Mouse (Mus musculus): Measurements from ENCODE around the gene Brms1. TPM values are rescaled to one million over a fixed set of nuclear protein-coding genes. Genes with fewer than 3 reads are reported as not detected.
A peak's percentile ranks its signal among the peaks of the same experiment; 100 is the strongest.

Brms1 gene
- polyA plus RNA-seq, 1 experiment: 47.0 TPM

DNA sequence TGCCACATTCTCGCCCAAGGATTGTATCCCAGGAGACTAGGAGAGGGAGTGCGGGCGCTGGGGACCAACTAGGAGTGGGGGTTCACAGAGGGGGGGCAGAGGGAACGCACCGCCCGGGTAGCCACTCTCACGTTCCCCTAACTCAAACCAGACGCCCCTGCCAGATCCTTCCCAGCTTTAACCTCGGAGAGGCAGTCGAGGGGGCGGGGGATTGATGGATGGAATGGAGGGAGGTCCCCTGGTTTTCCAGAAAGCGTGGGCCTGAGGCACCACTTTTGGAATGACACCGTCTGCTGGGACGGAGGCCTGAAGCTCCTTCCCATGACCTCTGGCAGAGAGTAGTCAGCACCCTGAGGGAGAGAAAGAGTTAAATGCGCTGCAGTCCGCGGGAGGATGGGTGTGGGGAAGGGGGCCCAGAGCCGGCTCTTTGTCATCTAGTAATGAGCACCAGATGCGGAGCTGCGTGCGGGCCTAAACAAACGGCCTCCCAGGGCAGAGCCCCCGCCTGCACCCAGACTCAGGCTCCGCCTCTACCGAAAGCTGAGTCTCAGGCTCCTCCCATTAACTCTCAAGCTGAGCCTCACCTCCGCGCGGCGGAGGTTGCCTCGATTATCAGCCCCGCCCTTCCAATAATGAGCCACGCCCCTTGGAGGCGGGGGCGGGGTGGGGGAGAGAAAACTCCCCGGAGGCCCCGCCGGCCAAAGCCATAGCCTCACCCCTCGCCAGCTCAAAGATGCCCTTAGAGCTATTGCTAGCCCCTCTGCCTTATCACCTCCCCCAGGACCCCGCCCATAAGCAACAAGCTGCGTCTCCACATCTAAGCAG, 30.6 kb downstream of the Brms1 start:
- WGBS: 6% methylated on average over 40 of the region's 40 CpGs
- H3K27me3 ChIP-seq (ENCODE audit: control insufficient read depth, insufficient read depth, low read length): peaks cover 27% of the 10 kb centered on the region
- H3K4me1 ChIP-seq (ENCODE audit: control insufficient read depth, insufficient read depth, insufficient read length, low read length): peaks cover 14% of the 10 kb centered on the region
- no peaks in the 10 kb centered on the region for H3K36me3 ChIP-seq (ENCODE audit: control insufficient read depth, insufficient read depth, low read length)
- peak overlapping the region; percentile 63 for H3K4me3 ChIP-seq (ENCODE audit: low read depth, low read length)
- H3K27ac ChIP-seq (ENCODE audit: insufficient read depth, low read depth, low read length): peak overlapping the region; percentile 29; the same call in 1 of the 2 replicates
- TF ChIP-seq CTCF (IDR thresholded peaks at IDR 0.05; ENCODE audit: extremely low read depth, insufficient read length, insufficient replicate concordance, low read depth, low read length) (no peak), POLR2A (IDR thresholded peaks at IDR 0.05; ENCODE audit: low read depth, low read length) (peak; percentile 42)

DNA sequence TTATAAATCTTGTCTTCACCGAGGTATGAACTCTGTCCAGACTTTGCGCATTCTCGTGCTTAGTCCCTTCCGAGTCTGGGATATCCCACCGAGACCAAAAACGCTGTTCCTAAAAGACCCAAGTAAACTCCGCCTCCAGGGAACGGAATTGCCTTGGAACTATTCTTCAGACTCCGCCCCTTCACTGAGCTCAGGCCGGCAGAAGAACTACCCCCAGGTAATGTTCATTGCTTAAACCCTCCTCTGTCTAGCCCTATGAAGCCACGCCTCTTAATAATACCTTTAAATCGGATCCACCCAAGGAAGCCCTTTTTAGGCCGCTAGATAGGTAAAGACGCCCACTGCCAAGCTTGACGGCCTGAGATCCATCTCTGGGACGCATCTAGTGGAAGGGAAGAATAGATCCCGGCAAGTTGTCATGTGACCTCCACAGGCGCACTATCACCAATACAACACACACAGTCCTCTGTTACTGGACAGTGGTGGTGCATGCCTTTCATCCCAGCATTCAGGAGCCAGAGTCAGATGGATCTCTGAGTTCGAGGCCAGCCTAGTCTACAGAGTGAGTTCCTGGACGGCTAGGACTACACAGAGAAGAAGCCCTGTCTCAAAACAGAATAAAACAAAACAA, 31.4 kb downstream of the Brms1 start:
- H3K36me3 ChIP-seq (ENCODE audit: control insufficient read depth, insufficient read depth, low read length): no peaks in the 10 kb centered on the region
- WGBS: 3% methylated on average over 20 of the region's 20 CpGs
- peak overlapping the region; percentile 29 for H3K27ac ChIP-seq (ENCODE audit: insufficient read depth, low read depth, low read length)

DNA sequence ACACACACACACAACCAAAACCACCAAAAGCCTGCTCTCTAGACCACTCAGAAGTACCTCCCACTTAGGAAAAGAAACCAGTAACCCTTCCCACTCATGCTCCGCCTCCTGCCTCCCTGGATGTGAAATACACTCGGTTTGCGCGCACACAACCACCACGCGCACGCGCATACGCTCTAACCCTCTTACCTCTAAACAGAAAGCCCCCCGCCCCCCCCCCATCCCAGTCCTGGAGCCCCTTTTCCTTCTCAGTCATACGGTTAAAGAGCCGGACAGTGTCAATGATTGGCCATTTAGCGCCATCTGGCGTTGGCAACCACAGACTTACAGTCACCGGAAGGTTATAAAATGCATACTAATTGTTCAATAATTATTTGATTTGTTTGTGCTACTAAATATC, 31.9 kb downstream of the Brms1 start:
- TF ChIP-seq POLR2A (IDR thresholded peaks at IDR 0.05; ENCODE audit: low read depth, low read length): no peak
- peak; percentile 59; the same call in 1 of the 2 replicates for TF ChIP-seq CTCF (IDR thresholded peaks at IDR 0.05; ENCODE audit: extremely low read depth, insufficient read length, insufficient replicate concordance, low read depth, low read length)
- Histone ChIP-seq H3K4me3 (ENCODE audit: low read depth, low read length) (peak overlapping the region; percentile 63), H3K36me3 (ENCODE audit: control insufficient read depth, insufficient read depth, low read length) (no peaks in the 10 kb centered on the region), H3K27me3 (ENCODE audit: control insufficient read depth, insufficient read depth, low read length) (peaks cover 15% of the 10 kb centered on the region), H3K27ac (ENCODE audit: insufficient read depth, low read depth, low read length) (no peak overlapping the region), H3K4me1 (ENCODE audit: control insufficient read depth, insufficient read depth, insufficient read length, low read length) (peaks cover 9% of the 10 kb centered on the region)
- 3% methylated on average over 15 of the region's 15 CpGs for WGBS

More for the DNA sequence above, 31.4 kb downstream of the Brms1 start:
- Histone ChIP-seq H3K4me1 (ENCODE audit: control insufficient read depth, insufficient read depth, insufficient read length, low read length) (peaks cover 11% of the 10 kb centered on the region), H3K27me3 (ENCODE audit: control insufficient read depth, insufficient read depth, low read length) (peaks cover 21% of the 10 kb centered on the region), H3K4me3 (ENCODE audit: low read depth, low read length) (peak overlapping the region; percentile 63)
- TF ChIP-seq POLR2A (IDR thresholded peaks at IDR 0.05; ENCODE audit: low read depth, low read length): no peak
- no peak for TF ChIP-seq CTCF (IDR thresholded peaks at IDR 0.05; ENCODE audit: extremely low read depth, insufficient read length, insufficient replicate concordance, low read depth, low read length)

DNA sequence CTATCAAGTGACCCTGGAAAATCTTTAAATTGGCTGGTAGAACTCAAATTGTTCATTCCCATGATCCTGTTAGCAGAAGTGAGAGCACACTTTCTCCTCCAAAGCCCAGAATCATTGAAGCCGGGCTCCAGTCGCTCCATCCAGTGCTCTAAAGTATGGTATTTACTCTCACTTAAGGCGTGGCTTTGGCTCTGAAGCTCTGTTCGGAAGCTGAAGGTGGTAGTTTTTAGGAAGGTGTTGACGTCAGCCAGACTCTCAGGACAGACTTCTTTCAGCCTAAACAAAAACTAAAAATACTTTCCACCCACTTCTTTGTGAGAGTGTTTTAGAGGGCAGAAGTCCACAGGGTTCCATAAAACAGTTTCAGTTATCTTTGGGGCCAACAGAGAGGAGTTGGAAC, 32.4 kb downstream of the Brms1 start:
- Histone ChIP-seq H3K4me3 (ENCODE audit: low read depth, low read length) (no peak overlapping the region), H3K36me3 (ENCODE audit: control insufficient read depth, insufficient read depth, low read length) (no peaks in the 10 kb centered on the region), H3K27me3 (ENCODE audit: control insufficient read depth, insufficient read depth, low read length) (peaks cover 10% of the 10 kb centered on the region), H3K27ac (ENCODE audit: insufficient read depth, low read depth, low read length) (no peak overlapping the region), H3K4me1 (ENCODE audit: control insufficient read depth, insufficient read depth, insufficient read length, low read length) (peaks cover 4% of the 10 kb centered on the region)
- 9% methylated on average over 5 of the region's 5 CpGs for WGBS
- TF ChIP-seq POLR2A (IDR thresholded peaks at IDR 0.05; ENCODE audit: low read depth, low read length): no peak
- TF ChIP-seq CTCF (IDR thresholded peaks at IDR 0.05; ENCODE audit: extremely low read depth, insufficient read length, insufficient replicate concordance, low read depth, low read length): no peak

DNA sequence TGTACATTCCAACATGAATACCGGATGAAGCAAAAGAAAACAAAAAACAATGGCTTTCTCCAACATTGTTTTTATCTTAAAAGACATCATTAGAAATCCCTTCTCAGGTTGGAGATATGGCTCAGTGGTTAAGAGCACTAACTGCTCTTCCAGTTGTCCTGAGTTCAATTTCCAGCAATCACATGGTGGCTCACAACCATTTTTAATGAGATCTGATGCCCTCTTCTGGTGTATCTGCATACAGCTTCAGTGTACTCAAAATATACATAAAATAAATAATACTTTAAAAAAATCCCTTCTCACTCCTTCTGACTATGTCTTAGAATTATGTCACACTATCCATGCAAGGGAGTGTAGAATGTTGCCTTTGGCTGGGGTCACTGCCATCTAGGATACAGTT, 38.1 kb downstream of the Brms1 start:
- no peaks in the 10 kb centered on the region for H3K4me1 ChIP-seq (ENCODE audit: control insufficient read depth, insufficient read depth, insufficient read length, low read length)
- WGBS: 87% methylated on average over 1 of the region's 1 CpGs
- TF ChIP-seq POLR2A (IDR thresholded peaks at IDR 0.05; ENCODE audit: low read depth, low read length) (no peak), CTCF (IDR thresholded peaks at IDR 0.05; ENCODE audit: extremely low read depth, insufficient read length, insufficient replicate concordance, low read depth, low read length) (no peak)

DNA sequence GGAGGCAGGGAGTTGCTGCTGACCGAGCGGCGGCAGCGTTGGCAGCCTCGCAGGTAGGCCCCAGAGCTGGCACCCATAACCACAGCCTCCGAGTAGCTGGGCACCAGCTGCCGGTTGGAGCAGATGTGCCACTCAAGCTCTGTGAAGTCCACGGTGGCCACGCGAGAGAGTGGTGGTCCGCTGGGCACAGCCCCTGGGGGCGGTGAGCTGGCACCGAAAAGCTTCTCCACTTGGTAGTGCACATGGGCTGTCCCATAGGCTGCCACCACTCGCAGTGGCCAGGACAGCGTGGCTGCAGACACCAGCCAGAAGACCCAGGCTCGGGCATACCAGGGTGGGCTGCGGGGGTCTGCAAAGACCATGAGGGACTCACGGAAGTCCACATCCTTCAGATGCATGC, 40.9 kb downstream of the Brms1 start:
- TF ChIP-seq POLR2A (IDR thresholded peaks at IDR 0.05; ENCODE audit: low read depth, low read length): no peak
- TF ChIP-seq CTCF (IDR thresholded peaks at IDR 0.05; ENCODE audit: extremely low read depth, insufficient read length, insufficient replicate concordance, low read depth, low read length): no peak
- no peak overlapping the region for H3K4me3 ChIP-seq (ENCODE audit: low read depth, low read length)
- no peak overlapping the region for H3K27ac ChIP-seq (ENCODE audit: insufficient read depth, low read depth, low read length)
- peaks cover 11% of the 10 kb centered on the region for H3K4me1 ChIP-seq (ENCODE audit: control insufficient read depth, insufficient read depth, insufficient read length, low read length)
- H3K36me3 ChIP-seq (ENCODE audit: control insufficient read depth, insufficient read depth, low read length): no peaks in the 10 kb centered on the region
- peaks cover 34% of the 10 kb centered on the region for H3K27me3 ChIP-seq (ENCODE audit: control insufficient read depth, insufficient read depth, low read length)
- 58% methylated on average over 18 of the region's 18 CpGs for WGBS

More for the DNA sequence above, 38.1 kb downstream of the Brms1 start:
- H3K27me3 ChIP-seq (ENCODE audit: control insufficient read depth, insufficient read depth, low read length): peaks cover 25% of the 10 kb centered on the region
- H3K36me3 ChIP-seq (ENCODE audit: control insufficient read depth, insufficient read depth, low read length): no peaks in the 10 kb centered on the region
- no peak overlapping the region for H3K27ac ChIP-seq (ENCODE audit: insufficient read depth, low read depth, low read length)
- no peak overlapping the region for H3K4me3 ChIP-seq (ENCODE audit: low read depth, low read length)

DNA sequence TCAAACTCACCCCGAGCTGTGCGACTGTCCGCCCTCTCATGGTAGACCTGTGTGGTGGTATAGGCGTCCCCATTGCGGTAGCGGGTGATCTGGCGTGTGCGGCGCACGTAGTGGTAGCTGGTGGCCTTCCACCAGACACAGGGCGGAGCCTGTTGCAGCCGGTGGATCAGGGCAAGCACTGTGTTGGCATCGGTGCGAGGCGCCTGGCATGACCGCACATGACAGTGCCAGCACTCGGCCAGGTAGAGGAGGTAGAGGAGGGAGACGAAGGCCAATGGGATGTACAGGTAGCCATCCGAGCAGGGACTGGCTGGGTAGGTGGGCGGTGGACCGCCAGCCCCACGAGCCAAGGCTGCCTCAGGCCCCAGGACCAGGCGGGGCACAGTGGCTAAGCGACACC, 41.4 kb downstream of the Brms1 start:
- peaks cover 34% of the 10 kb centered on the region for H3K27me3 ChIP-seq (ENCODE audit: control insufficient read depth, insufficient read depth, low read length)
- H3K4me3 ChIP-seq (ENCODE audit: low read depth, low read length): no peak overlapping the region
- TF ChIP-seq POLR2A (IDR thresholded peaks at IDR 0.05; ENCODE audit: low read depth, low read length): no peak
- TF ChIP-seq CTCF (IDR thresholded peaks at IDR 0.05; ENCODE audit: extremely low read depth, insufficient read length, insufficient replicate concordance, low read depth, low read length): no peak
- 56% methylated on average over 24 of the region's 24 CpGs for WGBS
- no peak overlapping the region for H3K27ac ChIP-seq (ENCODE audit: insufficient read depth, low read depth, low read length)
- H3K36me3 ChIP-seq (ENCODE audit: control insufficient read depth, insufficient read depth, low read length): no peaks in the 10 kb centered on the region
- H3K4me1 ChIP-seq (ENCODE audit: control insufficient read depth, insufficient read depth, insufficient read length, low read length): peaks cover 16% of the 10 kb centered on the region

Measured in small intestine, adult 2 months (tissue).